Mouse (Mus musculus) inflammation-experienced regulatory T-cells, adult 16 weeks (primary cell): ENCODE measurements around the gene Armh4. TPM values are rescaled to one million over a fixed set of nuclear protein-coding genes. Genes with fewer than 3 reads are reported as not detected.

ENCODE experiments used
- polyA plus RNA-seq: library from polyadenylated mRNA; unstranded; fragments of 100-300 nt; shearing (Covaris generic); gene quantifications from one replicate; pipeline ENCODE4 v1.2.1, GENCODE M21; 2017

Armh4 gene
- polyA plus RNA-seq = not detected

DNA sequence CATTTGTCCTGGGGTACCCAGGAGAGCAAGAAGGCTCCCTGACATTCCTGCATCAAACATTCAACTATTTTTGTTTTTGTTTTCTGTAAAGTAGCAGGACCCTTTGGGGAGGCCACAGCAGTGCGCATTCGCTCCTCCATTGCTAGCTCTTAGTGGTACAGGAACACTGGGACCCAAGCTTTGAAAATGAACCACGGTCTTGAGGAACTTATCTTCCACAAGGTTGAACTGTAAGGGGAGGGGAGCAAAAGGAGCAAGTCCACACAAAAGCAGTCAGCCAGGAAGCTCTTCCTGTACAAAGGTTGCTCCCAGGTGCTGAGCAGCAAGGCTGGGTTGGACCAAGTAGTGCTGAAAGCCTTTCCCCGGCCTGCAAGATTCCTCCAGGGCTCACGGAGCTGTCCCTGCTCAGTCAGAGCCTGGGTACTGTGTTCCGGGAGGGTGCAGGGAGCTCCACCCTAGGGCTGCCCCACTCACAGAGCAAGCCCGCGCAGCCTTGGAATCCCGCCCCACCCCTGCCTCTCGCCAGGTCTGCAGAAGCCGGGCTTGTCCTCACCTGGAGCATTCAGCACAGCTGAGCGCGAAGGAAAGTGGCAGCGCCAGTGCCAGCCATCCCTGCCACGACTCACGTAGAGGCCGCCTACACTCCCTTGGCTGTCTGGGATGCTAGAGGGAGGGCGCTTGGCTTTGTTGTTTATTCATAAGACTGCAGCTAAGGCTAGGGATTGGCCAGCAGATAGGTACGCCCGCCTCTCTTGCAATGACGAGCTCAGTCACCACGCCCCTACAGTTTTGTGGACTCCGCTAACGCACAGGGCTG lies at the start of gene Armh4:
Gene Armh4 (minus strand): TSS at position 669 of the 817 bp plus-strand sequence.

Other genes starting within 250 kb of the Armh4 start
- gene Olfr722, start 118.6 kb upstream of the Armh4 start, polyA plus RNA-seq = not detected
- gene Olfr723, start 148.4 kb upstream of the Armh4 start, polyA plus RNA-seq = not detected
- gene Olfr724, start 179.9 kb upstream of the Armh4 start, polyA plus RNA-seq = not detected